Mouse (Mus musculus): Measurements from ENCODE around the gene Ypel2. TPM values are rescaled to one million over a fixed set of nuclear protein-coding genes. Genes with fewer than 3 reads are reported as not detected.

Gene Ypel2
- polyA plus RNA-seq, 1 experiment from 2014 or later: 7.4 TPM

DNA sequence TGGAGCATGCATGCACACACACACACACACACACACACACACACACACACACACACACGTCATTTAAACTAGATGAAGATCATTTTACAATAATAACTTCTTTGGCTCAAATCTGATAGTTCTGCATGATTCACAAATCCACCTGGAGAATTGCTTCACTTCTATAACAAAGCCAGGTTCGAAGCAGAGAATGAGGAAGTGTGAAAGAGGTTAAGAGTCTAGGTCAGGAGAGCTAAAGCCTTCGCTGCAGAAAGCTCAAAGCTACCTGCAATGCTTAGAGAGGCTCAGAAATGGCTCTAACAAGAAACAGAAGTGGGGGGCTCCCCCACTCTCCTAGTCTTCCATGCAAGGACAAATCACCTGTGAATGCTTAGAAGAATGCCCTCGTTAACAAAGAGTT, 24.6 kb upstream of the Ypel2 start:
- 78% methylated on average over 4 of the region's 4 CpGs for WGBS
- ATAC-seq: no peak
- Histone ChIP-seq H3K27ac (no peak overlapping the region), H3K9ac (no peak overlapping the region), H3K4me3 (no peak overlapping the region), H3K27me3 (no peaks in the 10 kb centered on the region), H3K9me3 (replicated peaks) (no peaks in the 10 kb centered on the region), H3K36me3 (ENCODE audit: poor library complexity, severe bottlenecking) (no peaks in the 10 kb centered on the region), H3K4me2 (no peak overlapping the region), H3K4me1 (no peaks in the 10 kb centered on the region)

DNA sequence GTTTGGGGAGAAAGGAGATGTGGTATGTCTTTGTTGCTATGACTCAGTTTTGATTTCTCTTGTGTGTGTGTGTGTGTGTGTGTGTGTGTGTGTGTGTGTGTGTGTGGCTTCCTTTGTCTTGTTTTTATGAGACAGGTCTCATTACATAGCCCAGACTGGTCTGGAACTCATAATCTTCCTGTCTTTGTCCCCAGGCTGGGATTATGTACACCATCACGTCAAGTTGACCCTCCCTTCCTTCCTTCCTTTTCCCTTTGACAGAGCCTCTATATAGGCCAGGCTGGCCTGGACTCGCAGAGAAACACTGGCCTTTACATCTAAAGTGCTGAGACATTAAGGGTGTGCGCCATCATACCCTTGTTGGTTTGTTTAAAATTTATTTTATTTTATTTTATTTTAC, 22.2 kb upstream of the Ypel2 start:
- no peaks in the 10 kb centered on the region for H3K36me3 ChIP-seq (ENCODE audit: poor library complexity, severe bottlenecking)
- no peaks in the 10 kb centered on the region for H3K9me3 ChIP-seq (replicated peaks)
- H3K27ac ChIP-seq: no peak overlapping the region
- H3K4me1 ChIP-seq: no peaks in the 10 kb centered on the region
- 76% methylated on average over 3 of the region's 3 CpGs for WGBS
- H3K9ac ChIP-seq: no peak overlapping the region
- H3K4me3 ChIP-seq: no peak overlapping the region
- H3K4me2 ChIP-seq: no peak overlapping the region
- no peak for ATAC-seq
- no peaks in the 10 kb centered on the region for H3K27me3 ChIP-seq

DNA sequence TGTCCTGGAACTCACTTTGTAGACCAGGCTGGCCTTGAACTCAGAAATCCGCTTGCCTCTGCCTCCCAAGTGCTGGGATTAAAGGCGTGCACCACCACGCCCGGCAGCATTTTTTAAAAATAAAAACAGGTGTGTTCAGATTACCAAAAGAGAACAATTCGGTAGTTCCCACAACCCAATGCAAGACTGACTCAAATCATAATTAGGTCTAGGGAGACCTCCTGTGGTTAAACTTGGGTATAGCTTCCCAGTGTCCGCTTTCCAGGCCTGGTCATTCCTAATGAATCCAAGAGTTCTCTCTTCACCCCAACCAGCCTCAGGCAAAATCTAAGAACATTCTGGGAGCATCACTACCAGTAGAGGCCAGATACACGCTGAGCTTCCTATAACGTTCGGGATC, 17.0 kb upstream of the Ypel2 start:
- 20% methylated on average over 9 of the region's 9 CpGs for WGBS
- Histone ChIP-seq H3K9me3 (replicated peaks) (no peaks in the 10 kb centered on the region), H3K27ac (no peak overlapping the region), H3K27me3 (no peaks in the 10 kb centered on the region), H3K36me3 (ENCODE audit: poor library complexity, severe bottlenecking) (no peaks in the 10 kb centered on the region), H3K4me3 (no peak overlapping the region), H3K9ac (no peak overlapping the region), H3K4me2 (no peak overlapping the region), H3K4me1 (peaks cover 13% of the 10 kb centered on the region)
- ATAC-seq: no peak

DNA sequence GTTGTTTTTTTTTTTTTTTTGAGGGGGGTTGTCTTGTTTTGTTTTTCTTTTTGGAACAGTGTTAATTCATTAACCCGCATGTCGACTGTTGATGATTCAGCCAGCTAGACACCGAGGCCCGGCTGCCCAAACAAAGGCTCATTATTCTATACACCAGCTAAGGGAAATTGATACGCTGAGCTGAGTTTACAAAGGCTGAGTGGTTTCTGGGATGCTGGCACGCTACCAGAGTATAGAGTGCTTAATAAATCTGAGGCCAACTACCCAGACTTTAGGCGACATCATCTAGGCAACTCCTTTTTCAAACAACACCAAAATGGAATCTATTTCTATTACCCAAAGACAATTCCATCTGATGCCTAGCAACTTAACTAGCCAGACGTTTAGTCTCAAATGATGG, 13.9 kb upstream of the Ypel2 start:
- WGBS: 4% methylated on average over 8 of the region's 8 CpGs
- H3K4me2 ChIP-seq: no peak overlapping the region; the same call in 1 of the 2 replicates
- H3K9me3 ChIP-seq (replicated peaks): no peaks in the 10 kb centered on the region
- no peaks in the 10 kb centered on the region for H3K27me3 ChIP-seq
- peak overlapping the region; percentile 68 for H3K27ac ChIP-seq
- H3K9ac ChIP-seq: no peak overlapping the region
- H3K36me3 ChIP-seq (ENCODE audit: poor library complexity, severe bottlenecking): no peaks in the 10 kb centered on the region
- H3K4me3 ChIP-seq: no peak overlapping the region
- H3K4me1 ChIP-seq: peaks cover 13% of the 10 kb centered on the region
- peak; percentile 68; the same call in 1 of the 2 replicates for ATAC-seq

DNA sequence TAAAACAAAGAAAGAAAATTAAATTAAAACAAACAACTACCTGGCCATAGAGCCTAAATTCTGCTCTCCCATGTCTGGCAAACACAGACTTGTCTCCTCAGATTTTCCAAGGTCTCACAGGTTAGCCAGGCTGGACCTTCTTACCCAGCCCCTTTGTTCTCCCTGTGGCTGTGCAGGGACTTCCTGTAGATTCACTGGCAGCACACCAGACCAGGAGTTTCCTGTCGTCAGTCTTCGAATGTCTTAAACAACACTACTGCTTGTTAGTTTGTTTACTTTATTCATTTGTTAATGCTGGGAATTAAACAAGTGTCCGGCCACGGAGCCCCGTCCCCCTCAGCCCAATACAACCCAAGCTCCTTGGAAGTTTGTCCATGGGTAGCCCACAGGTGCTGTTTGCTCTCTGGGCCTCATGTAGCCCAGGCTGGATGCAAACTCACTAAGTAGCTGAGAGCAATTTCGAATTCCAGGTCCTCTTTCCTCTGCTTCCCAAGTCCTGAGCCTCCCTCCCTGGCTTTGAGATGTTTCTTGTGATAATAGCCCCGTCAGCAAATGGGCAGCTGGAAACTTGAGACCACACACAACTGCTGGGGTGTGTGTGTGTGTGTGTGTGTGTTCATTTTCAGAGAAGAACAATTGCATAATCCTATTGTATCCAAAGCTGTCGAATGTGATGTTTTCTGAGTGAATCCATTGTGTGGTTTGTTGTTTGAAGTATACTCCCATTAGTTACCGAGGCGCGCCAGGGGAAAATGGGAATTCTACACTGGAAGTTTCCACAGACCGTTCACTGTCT, 11.7 kb upstream of the Ypel2 start:
- Histone ChIP-seq H3K27me3 (no peaks in the 10 kb centered on the region), H3K4me2 (no peak overlapping the region), H3K36me3 (ENCODE audit: poor library complexity, severe bottlenecking) (no peaks in the 10 kb centered on the region), H3K27ac (no peak overlapping the region), H3K4me1 (peaks cover 13% of the 10 kb centered on the region), H3K9ac (no peak overlapping the region), H3K4me3 (no peak overlapping the region), H3K9me3 (replicated peaks) (no peaks in the 10 kb centered on the region)
- WGBS: 67% methylated on average over 12 of the region's 12 CpGs
- ATAC-seq: no peak

DNA sequence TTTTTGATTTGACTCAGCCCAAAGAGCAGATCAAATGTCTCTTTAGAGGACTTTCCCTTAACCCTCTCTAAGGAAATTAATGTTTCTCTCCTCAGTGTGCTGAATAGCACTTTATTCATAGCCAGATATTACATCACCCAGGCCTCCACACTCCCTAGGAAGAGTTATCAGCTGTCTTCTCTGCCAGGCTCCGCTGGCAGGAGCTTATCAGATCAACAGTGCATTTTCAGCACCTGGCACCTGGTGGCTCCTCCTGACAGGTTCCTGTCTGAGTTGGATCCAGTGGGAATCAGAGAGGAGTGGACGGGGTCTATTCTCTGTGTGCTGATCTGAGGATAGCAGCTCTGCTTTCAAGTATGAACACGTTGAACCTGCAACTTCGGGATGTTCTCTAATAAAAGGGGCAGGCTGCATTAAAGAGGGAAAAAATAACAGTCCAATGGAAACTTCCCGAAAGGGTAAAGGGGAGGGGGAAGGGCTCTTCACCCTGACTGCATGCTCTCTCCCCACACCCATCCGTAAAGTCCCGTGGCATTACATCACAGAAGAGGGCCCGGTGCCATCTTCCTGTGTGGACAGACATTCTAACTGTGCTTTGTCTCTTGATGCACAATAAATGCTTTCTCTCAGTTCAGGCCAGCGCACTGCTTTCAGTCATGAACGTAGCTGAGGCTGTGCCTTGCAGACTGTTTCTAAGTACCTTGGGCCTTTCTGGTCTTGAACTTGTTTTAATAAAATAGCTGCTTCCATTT, 8.7 kb upstream of the Ypel2 start:
- 82% methylated on average over 10 of the region's 10 CpGs for WGBS
- H3K27me3 ChIP-seq: no peaks in the 10 kb centered on the region

DNA sequence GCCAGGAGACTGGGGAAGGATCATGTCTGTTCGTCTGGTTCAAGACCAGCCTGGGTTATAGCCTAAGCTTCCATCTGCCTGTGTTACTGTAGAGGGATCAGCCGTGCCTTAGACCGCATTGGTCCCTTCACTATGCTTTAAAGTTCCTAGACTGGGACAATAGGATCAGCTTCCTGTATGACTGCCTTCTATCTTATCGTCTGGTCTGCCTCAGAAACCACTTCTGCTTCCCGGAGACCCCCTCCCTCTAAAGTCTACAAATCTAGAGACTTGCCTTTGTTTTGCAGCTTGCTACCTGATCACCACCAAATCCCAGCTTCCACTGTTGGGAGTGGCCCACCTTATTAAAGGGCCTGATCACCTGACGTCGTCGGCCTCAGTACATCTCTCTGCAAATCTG, 7.7 kb upstream of the Ypel2 start:
- no peaks in the 10 kb centered on the region for H3K9me3 ChIP-seq (replicated peaks)
- no peak for ATAC-seq

More for the DNA sequence above, 8.7 kb upstream of the Ypel2 start:
- Histone ChIP-seq H3K9me3 (replicated peaks) (no peaks in the 10 kb centered on the region), H3K4me1 (peaks cover 7% of the 10 kb centered on the region), H3K9ac (no peak overlapping the region), H3K36me3 (ENCODE audit: poor library complexity, severe bottlenecking) (no peaks in the 10 kb centered on the region), H3K4me3 (no peak overlapping the region), H3K4me2 (no peak overlapping the region), H3K27ac (no peak overlapping the region)
- ATAC-seq: no peak

DNA sequence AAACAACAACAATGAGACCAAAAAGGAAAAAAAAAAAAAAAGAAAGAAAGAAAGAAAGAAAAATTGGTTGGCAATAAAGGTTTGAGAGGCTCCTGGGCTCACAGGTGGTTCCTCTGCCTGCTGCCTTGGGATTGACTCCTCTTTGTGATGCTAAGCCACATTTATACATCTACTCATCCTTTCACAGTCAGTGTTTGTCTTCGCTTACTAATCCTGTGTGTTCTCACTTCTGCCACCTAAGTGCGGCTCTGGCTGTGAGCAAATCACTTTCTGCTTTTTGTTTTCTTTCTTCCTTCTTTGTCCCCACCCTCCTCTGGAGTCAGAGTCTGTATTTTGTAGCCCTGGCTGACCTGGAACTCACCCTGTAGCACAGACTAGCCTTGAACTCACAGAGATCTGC, 2.8 kb upstream of the Ypel2 start:
- no peaks in the 10 kb centered on the region for H3K27me3 ChIP-seq
- peak overlapping the region; percentile 52; the same call in 1 of the 2 replicates for H3K27ac ChIP-seq
- 37% methylated on average over 2 of the region's 2 CpGs for WGBS

More for the DNA sequence above, 7.7 kb upstream of the Ypel2 start:
- no peaks in the 10 kb centered on the region for H3K27me3 ChIP-seq
- 89% methylated on average over 8 of the region's 8 CpGs for WGBS
- no peak overlapping the region for H3K9ac ChIP-seq
- no peak overlapping the region for H3K4me2 ChIP-seq
- no peak overlapping the region for H3K4me3 ChIP-seq
- H3K27ac ChIP-seq: no peak overlapping the region
- no peaks in the 10 kb centered on the region for H3K4me1 ChIP-seq
- H3K36me3 ChIP-seq (ENCODE audit: poor library complexity, severe bottlenecking): no peaks in the 10 kb centered on the region

DNA sequence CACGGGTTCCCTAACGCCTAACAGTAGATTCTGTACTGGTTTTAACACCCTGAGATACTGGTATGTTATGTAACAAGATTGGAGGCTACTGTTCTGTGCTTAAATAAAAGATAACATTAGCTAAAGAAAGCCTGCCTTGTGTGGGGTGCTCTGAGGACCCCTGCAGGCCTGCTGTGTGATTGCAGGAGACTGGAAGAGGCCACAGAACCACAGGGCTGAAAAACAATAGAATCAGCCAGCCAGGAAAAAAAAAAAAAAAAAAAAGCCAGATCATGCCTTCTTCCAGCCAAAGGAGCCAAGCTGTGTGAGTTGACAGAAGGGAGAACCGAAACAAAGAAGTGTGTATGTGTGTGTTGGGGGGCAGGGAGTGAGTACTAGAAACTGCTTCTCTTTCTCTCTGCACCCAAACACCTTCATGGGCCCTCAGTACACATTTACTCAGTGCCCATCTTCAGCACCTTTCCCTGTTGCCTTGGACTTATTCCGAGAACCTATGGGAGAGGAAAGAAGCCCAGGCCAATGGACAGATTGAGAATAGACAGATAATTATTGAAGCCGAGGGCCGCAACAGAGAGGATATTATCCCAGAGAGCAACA, 2.2 kb upstream of the Ypel2 start:
- no peak for ATAC-seq
- no peaks in the 10 kb centered on the region for H3K36me3 ChIP-seq (ENCODE audit: poor library complexity, severe bottlenecking)
- peak overlapping the region; percentile 52; the same call in 1 of the 2 replicates for H3K27ac ChIP-seq
- no peaks in the 10 kb centered on the region for H3K9me3 ChIP-seq (replicated peaks)
- H3K4me1 ChIP-seq: peaks cover 32% of the 10 kb centered on the region
- H3K27me3 ChIP-seq: no peaks in the 10 kb centered on the region
- no peak overlapping the region for H3K4me2 ChIP-seq
- H3K9ac ChIP-seq: peak overlapping the region; percentile 35; the same call in 1 of the 2 replicates
- 21% methylated on average over 6 of the region's 6 CpGs for WGBS
- H3K4me3 ChIP-seq: no peak overlapping the region

More for the DNA sequence above, 2.8 kb upstream of the Ypel2 start:
- ATAC-seq: no peak
- peaks cover 28% of the 10 kb centered on the region for H3K4me1 ChIP-seq
- H3K9me3 ChIP-seq (replicated peaks): no peaks in the 10 kb centered on the region
- no peaks in the 10 kb centered on the region for H3K36me3 ChIP-seq (ENCODE audit: poor library complexity, severe bottlenecking)
- no peak overlapping the region for H3K4me2 ChIP-seq
- H3K9ac ChIP-seq: no peak overlapping the region
- H3K4me3 ChIP-seq: no peak overlapping the region

DNA sequence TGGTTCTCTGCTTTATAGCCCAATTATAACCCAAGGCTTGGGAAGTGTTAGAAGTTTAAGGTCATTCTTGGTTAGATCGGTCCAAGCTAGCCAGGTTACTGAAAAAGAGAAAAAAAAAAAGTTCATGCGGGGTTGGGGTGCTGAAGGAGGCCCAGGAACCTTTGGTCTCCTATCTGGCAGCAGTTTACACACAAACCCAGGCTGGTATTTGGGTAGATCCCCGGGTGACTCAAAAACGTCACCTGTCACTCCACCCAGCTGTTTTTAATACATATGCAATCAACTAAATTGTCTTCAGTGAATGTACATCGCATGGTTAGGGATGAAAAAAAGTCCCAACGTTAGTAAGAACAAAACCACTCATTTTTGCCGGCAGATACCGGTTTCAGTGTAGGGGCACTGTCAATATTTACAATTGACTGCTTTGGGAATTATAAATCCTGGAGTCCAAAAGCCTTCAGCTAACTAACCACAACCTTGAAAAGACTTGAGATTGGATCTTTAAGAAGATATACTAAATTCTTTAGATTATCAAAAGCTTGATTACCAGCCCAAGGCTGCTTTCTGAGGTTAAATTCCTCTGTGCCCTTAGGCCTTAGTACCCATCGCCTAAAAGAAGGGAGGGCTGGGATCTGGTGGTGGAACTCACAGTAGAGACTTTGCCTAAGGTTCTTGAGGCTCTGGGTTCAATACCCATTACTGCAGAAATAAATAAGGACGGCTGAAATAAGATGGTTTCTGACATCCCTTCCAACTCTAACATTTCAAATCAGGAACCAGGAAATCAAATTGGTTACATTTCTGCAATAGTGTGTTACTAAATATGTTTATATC, 1.5 kb upstream of the Ypel2 start:
- no peak overlapping the region for H3K9ac ChIP-seq
- H3K4me3 ChIP-seq: no peak overlapping the region
- H3K4me2 ChIP-seq: no peak overlapping the region
- H3K9me3 ChIP-seq (replicated peaks): no peaks in the 10 kb centered on the region
- no peak for ATAC-seq
- peaks cover 39% of the 10 kb centered on the region for H3K4me1 ChIP-seq
- no peaks in the 10 kb centered on the region for H3K27me3 ChIP-seq
- no peaks in the 10 kb centered on the region for H3K36me3 ChIP-seq (ENCODE audit: poor library complexity, severe bottlenecking)
- WGBS: 51% methylated on average over 10 of the region's 10 CpGs
- no peak overlapping the region for H3K27ac ChIP-seq

DNA sequence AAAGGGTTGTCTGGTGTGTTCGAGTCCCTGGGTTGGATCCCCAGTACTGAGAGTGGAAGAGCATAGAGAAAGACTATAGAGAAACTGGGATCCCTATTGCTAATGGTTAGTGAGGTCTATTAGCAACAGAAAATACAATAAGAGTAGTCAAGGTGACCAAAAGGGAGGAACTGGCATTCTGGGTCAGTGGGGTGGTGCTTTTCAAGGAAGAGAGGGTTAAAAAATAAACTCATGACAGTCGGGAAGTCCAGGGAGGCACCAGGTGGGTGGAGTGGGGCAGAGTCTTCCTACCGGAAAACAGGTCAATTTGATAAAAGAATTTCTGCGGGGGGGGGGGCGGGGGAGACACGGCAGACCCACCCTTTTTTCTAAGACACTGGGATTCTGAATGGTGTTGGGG, 823 bp upstream of the Ypel2 start:
- H3K4me1 ChIP-seq: peaks cover 46% of the 10 kb centered on the region
- 21% methylated on average over 6 of the region's 6 CpGs for WGBS
- no peaks in the 10 kb centered on the region for H3K9me3 ChIP-seq (replicated peaks)
- peak overlapping the region; percentile 85 for H3K4me2 ChIP-seq
- no peak for ATAC-seq
- no peak overlapping the region for H3K27ac ChIP-seq
- peak overlapping the region; percentile 49; the same call in 1 of the 2 replicates for H3K9ac ChIP-seq
- no peaks in the 10 kb centered on the region for H3K36me3 ChIP-seq (ENCODE audit: poor library complexity, severe bottlenecking)
- H3K4me3 ChIP-seq: peak overlapping the region; percentile 93
- no peaks in the 10 kb centered on the region for H3K27me3 ChIP-seq

Data from forebrain, embryonic 13.5 days (tissue).